Mouse (Mus musculus) stomach, embryonic 16.5 days (tissue): ENCODE data around the gene Zfp69. TPM values are rescaled to one million over a fixed set of nuclear protein-coding genes. Genes with fewer than 3 reads are reported as not detected.

ENCODE experiments used
- ATAC-seq: fragments of 200-750 bp; cut with Nextera tagmentation; 2 replicates; pipeline ENCODE4 v1.8.0; 2017; ENCODE audit warnings: moderate number of reproducible peaks, moderate TSS enrichment; ENCODE audit not compliant: insufficient read depth, low FRiP score
- H3K27ac ChIP-seq: fragments of 300-500 bp; sonication (generic); 2 replicates; pipeline ENCODE4 v1.5.1; 2014; ENCODE audit warnings: low read length
- H3K27me3 ChIP-seq: fragments of 300-500 bp; sonication (generic); 2 replicates; pipeline ENCODE4 v1.6.1; 2014; ENCODE audit warnings: low read length, control low read depth, mixed read lengths; ENCODE audit not compliant: control insufficient read depth, insufficient read depth
- H3K36me3 ChIP-seq: fragments of 300-500 bp; sonication (generic); 2 replicates; pipeline ENCODE4 v1.6.1; 2014; ENCODE audit warnings: low read length; ENCODE audit not compliant: control insufficient read depth, insufficient read depth
- H3K4me1 ChIP-seq: fragments of 300-500 bp; sonication (generic); 2 replicates; pipeline ENCODE4 v1.6.1; 2014; ENCODE audit warnings: low read length, control low read depth, mixed read lengths; ENCODE audit not compliant: control insufficient read depth, insufficient read depth
- H3K4me2 ChIP-seq: fragments of 300-500 bp; sonication (generic); 2 replicates; pipeline ENCODE4 v1.6.1; 2014; ENCODE audit warnings: low read depth, low read length, mixed read lengths
- H3K4me3 ChIP-seq: fragments of 300-500 bp; sonication (generic); replicated peaks from 2 replicates; pipeline ENCODE4 v1.5.1; 2014; ENCODE audit warnings: mild to moderate bottlenecking, low read length
- H3K9ac ChIP-seq: fragments of 300-500 bp; sonication (generic); 2 replicates; pipeline ENCODE4 v1.6.1; 2014; ENCODE audit warnings: low read length
- H3K9me3 ChIP-seq: fragments of 300-500 bp; sonication (generic); replicated peaks from 2 replicates; pipeline ENCODE4 v1.6.1; 2016; ENCODE audit warnings: low read length, control low read depth; ENCODE audit not compliant: control insufficient read depth
- WGBS: fragments of 180-500 bp; shearing (Covaris S2); extraction: QIAGEN DNeasy Blood & Tissue Kit; methylation state at CpG from one replicate; pipeline ENCODE4 v1.1.7; 2014; 5-methylcytosine and 5-hydroxymethylcytosine counted together
- polyA plus RNA-seq: library from polyadenylated mRNA; unstranded; fragments of >200 nt; fragmentation: Nextera tagmentation; extraction: Ambion mirVana; gene quantifications from 2 replicates; pipeline ENCODE4 v1.2.1, GENCODE M21; 2015

Gene Zfp69
- 3.3 and 4.6 TPM in 2 replicates for polyA plus RNA-seq

GRCm38 (mm10) chr4:120951428-120951973 is at the start of gene Zfp69:
Zfp69 (minus strand) TSS chr4:120951699.
- Histone ChIP-seq H3K27ac (peak within 1 kb of the TSS; percentile 79), H3K4me2 (peak within 1 kb of the TSS; percentile 91), H3K4me3 (peak within 1 kb of the TSS; percentile 87), H3K4me1 (peaks cover 8% of the 10 kb centered on the region), H3K9me3 (no peaks in the 10 kb centered on the region), H3K27me3 (no peaks in the 10 kb centered on the region), H3K36me3 (no peaks in the 10 kb centered on the region), H3K9ac (peak within 1 kb of the TSS; percentile 92)
- WGBS: under 1% methylated on average over 60 of the region's 60 CpGs
- ATAC-seq: peak; percentile 98

- Histone ChIP-seq H3K27ac (no peak overlapping the region), H3K9me3 (no peaks in the 10 kb centered on the region), H3K4me3 (no peak overlapping the region), H3K4me2 (no peak overlapping the region), H3K9ac (no peak overlapping the region), H3K36me3 (no peaks in the 10 kb centered on the region), H3K4me1 (peaks cover 19% of the 10 kb centered on the region), H3K27me3 (no peaks in the 10 kb centered on the region)
- 76% methylated on average over 2 of the region's 2 CpGs for WGBS
- ATAC-seq: no peak
Observed at GRCm38 (mm10) chr4:121001042-121001441, 49.5 kb upstream of the Zfp69 start.

DNA sequence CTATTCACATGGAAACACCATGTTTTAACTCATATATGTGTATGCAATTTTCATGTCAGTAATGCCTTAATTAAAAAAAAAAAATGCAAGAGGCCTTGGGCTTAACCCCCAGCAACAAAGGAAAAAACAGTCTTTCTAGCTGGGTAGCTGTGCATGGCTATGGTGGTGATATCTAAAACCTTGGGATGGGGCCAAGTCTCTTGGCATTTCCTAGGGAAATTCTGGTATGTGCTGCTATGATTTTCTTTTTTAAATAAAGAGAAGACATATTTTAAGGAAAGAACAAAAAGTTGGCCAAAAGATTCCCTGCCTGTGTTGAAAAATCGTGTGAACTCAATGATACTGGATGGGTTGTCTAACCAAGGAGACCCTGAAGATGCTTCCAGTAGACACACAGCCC is 44.4 kb upstream of the Zfp69 start:
- Histone ChIP-seq H3K9ac (no peak overlapping the region), H3K9me3 (no peaks in the 10 kb centered on the region), H3K4me3 (no peak overlapping the region), H3K27me3 (no peaks in the 10 kb centered on the region), H3K36me3 (no peaks in the 10 kb centered on the region), H3K27ac (no peak overlapping the region), H3K4me2 (no peak overlapping the region), H3K4me1 (no peaks in the 10 kb centered on the region)
- no peak for ATAC-seq
- WGBS: 69% methylated on average over 1 of the region's 1 CpGs

- Histone ChIP-seq H3K36me3 (no peaks in the 10 kb centered on the region), H3K27ac (no peak overlapping the region), H3K9me3 (no peaks in the 10 kb centered on the region), H3K4me1 (no peaks in the 10 kb centered on the region), H3K4me2 (no peak overlapping the region), H3K9ac (no peak overlapping the region), H3K27me3 (no peaks in the 10 kb centered on the region), H3K4me3 (no peak overlapping the region)
- ATAC-seq: no peak
- 83% methylated on average over 1 of the region's 1 CpGs for WGBS
Observed at GRCm38 (mm10) chr4:120993025-120993424, 41.5 kb upstream of the Zfp69 start.

GRCm38 (mm10) chr4:120992284-120992683 is 40.8 kb upstream of the Zfp69 start:
- no peak for ATAC-seq
- Histone ChIP-seq H3K9me3 (no peaks in the 10 kb centered on the region), H3K4me3 (no peak overlapping the region), H3K4me1 (no peaks in the 10 kb centered on the region), H3K9ac (no peak overlapping the region), H3K27me3 (no peaks in the 10 kb centered on the region), H3K4me2 (no peak overlapping the region), H3K36me3 (no peaks in the 10 kb centered on the region), H3K27ac (no peak overlapping the region)
- 69% methylated on average over 2 of the region's 2 CpGs for WGBS

- Histone ChIP-seq H3K4me2 (no peak overlapping the region), H3K9me3 (no peaks in the 10 kb centered on the region), H3K9ac (no peak overlapping the region), H3K27ac (no peak overlapping the region), H3K27me3 (no peaks in the 10 kb centered on the region), H3K4me3 (no peak overlapping the region), H3K4me1 (no peaks in the 10 kb centered on the region), H3K36me3 (no peaks in the 10 kb centered on the region)
- no peak for ATAC-seq
- 74% methylated on average over 4 of the region's 4 CpGs for WGBS
Observed at GRCm38 (mm10) chr4:120987319-120987718, 35.8 kb upstream of the Zfp69 start.

- H3K4me2 ChIP-seq: no peak overlapping the region
- no peak overlapping the region for H3K27ac ChIP-seq
- H3K27me3 ChIP-seq: no peaks in the 10 kb centered on the region
- no peak for ATAC-seq
- H3K4me3 ChIP-seq: no peak overlapping the region
- H3K9ac ChIP-seq: no peak overlapping the region
- H3K4me1 ChIP-seq: no peaks in the 10 kb centered on the region
- 10% methylated on average over 6 of the region's 6 CpGs for WGBS
- no peaks in the 10 kb centered on the region for H3K9me3 ChIP-seq
- H3K36me3 ChIP-seq: no peaks in the 10 kb centered on the region
Observed at GRCm38 (mm10) chr4:120986446-120986845, 34.9 kb upstream of the Zfp69 start.

DNA sequence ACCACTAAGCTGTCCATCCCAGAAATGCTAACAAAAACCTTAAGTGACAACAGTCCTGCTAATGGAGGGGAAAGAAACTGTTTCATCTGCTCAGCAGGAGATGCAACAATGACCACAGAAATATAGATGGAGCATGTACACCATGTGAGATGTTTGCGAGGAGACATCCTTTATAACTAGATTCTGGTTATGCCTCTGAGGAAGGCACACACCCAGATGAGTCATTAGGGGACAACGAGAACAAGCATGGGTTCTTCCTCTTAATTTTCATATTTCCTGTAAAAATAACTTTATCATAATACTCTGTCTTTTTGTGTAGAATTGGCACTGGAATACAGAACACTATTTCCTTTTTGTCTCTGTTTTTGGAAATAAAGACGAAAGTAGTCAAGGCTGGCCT is 26.7 kb upstream of the Zfp69 start:
- no peak overlapping the region for H3K4me3 ChIP-seq
- peaks cover 9% of the 10 kb centered on the region for H3K36me3 ChIP-seq
- no peaks in the 10 kb centered on the region for H3K9me3 ChIP-seq
- no peak overlapping the region for H3K4me2 ChIP-seq
- 91% methylated on average over 3 of the region's 3 CpGs for WGBS
- ATAC-seq: no peak
- H3K4me1 ChIP-seq: no peaks in the 10 kb centered on the region
- no peak overlapping the region for H3K9ac ChIP-seq
- H3K27me3 ChIP-seq: no peaks in the 10 kb centered on the region
- H3K27ac ChIP-seq: no peak overlapping the region

DNA sequence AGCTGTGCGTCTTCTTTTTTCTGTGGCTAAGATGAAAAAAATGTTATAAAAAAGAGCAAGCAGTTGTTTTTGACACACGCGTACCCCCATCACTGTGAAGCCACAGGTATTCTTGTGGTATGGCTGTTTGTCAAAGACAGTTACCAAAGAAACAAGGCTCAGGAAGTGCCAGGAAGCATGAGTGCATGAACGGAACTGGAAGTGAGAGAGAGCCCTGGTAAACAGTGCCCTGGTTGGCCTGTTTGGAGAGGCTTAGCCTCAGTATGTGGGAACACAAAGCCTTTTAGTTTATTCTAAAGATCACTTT is 23.9 kb upstream of the Zfp69 start:
- no peaks in the 10 kb centered on the region for H3K4me1 ChIP-seq
- peaks cover 9% of the 10 kb centered on the region for H3K36me3 ChIP-seq
- H3K4me2 ChIP-seq: no peak overlapping the region
- H3K9me3 ChIP-seq: no peaks in the 10 kb centered on the region
- no peak for ATAC-seq
- H3K4me3 ChIP-seq: no peak overlapping the region
- H3K9ac ChIP-seq: no peak overlapping the region
- H3K27ac ChIP-seq: no peak overlapping the region
- 76% methylated on average over 4 of the region's 4 CpGs for WGBS
- H3K27me3 ChIP-seq: no peaks in the 10 kb centered on the region
